Mouse (Mus musculus): ENCODE measurements around the gene Rnaseh2a.
"Not testable (repeated sequence)": the region's sequence is repeated elsewhere in the genome, so short reads cannot be mapped to it uniquely, and the experiment has no call there.

Rnaseh2a gene

GRCm38 (mm10) chr8:84928456-84929306 is 40.9 kb downstream of the Rnaseh2a start:
- peak in 1 of 2 experiments; percentile 66 for DNase-seq

- DNase-seq: no peak
Measured at GRCm38 (mm10) chr8:84927513-84927912, 42.1 kb downstream of the Rnaseh2a start.

GRCm38 (mm10) chr8:84925557-84925956 is 44.0 kb downstream of the Rnaseh2a start:
- DNase-seq: no peak

- no peak for DNase-seq
Measured at GRCm38 (mm10) chr8:84921596-84921995, 48.0 kb downstream of the Rnaseh2a start.

GRCm38 (mm10) chr8:84918646-84919045 is 50.9 kb downstream of the Rnaseh2a start:
- no peak for DNase-seq

GRCm38 (mm10) chr8:84917781-84918180 is 51.8 kb downstream of the Rnaseh2a start:
- DNase-seq: no peak

GRCm38 (mm10) chr8:84915269-84915668 is 54.3 kb downstream of the Rnaseh2a start:
- DNase-seq: no peak

GRCm38 (mm10) chr8:84913960-84914359 is 55.6 kb downstream of the Rnaseh2a start:
- DNase-seq: peak in 1 of 2 experiments; percentile 47

- DNase-seq: no peak
Measured at GRCm38 (mm10) chr8:84913502-84913900, 56.1 kb downstream of the Rnaseh2a start.

GRCm38 (mm10) chr8:84912895-84913501 is 56.6 kb downstream of the Rnaseh2a start:
- peak; percentile 78 to 79 for DNase-seq

- no peak for DNase-seq
Measured at GRCm38 (mm10) chr8:84912391-84912790, 57.2 kb downstream of the Rnaseh2a start.

- no peak for DNase-seq
Measured at GRCm38 (mm10) chr8:84911854-84912253, 57.7 kb downstream of the Rnaseh2a start.

- DNase-seq: no peak
Measured at GRCm38 (mm10) chr8:84910551-84910950, 59.0 kb downstream of the Rnaseh2a start.

- no peak for DNase-seq
Measured at GRCm38 (mm10) chr8:84909949-84910348, 59.6 kb downstream of the Rnaseh2a start.

GRCm38 (mm10) chr8:84909162-84909767 is 60.3 kb downstream of the Rnaseh2a start:
- DNase-seq: no peak

- DNase-seq: peak; percentile 98
Measured at GRCm38 (mm10) chr8:84908421-84909161, 61.0 kb downstream of the Rnaseh2a start, which contains the start of gene Dnase2a. Gene Dnase2a, plus strand, starts transcription at chr8:84908560.

GRCm38 (mm10) chr8:84907979-84908378 is 61.6 kb downstream of the Rnaseh2a start:
- not testable (repeated sequence) for DNase-seq

- DNase-seq: no peak
Measured at GRCm38 (mm10) chr8:84907493-84907892, 62.1 kb downstream of the Rnaseh2a start.

- DNase-seq: no peak
Measured at GRCm38 (mm10) chr8:84907037-84907436, 62.5 kb downstream of the Rnaseh2a start.

Data from kidney, adult 8-10 months (tissue).